Mouse (Mus musculus) erythroblast, embryonic 14.5 days (primary cell): ENCODE results near the gene Vps50.
"Not testable (repeated sequence)": the region's sequence is repeated elsewhere in the genome, so short reads cannot be mapped to it uniquely, and the experiment has no call there.

Experiments
- GATA1 ChIP-seq: IDR thresholded peaks from 2 replicates; pipeline ENCODE4 v1.6.1; 2012; ENCODE audit warnings: low read length, inconsistent platforms, mixed read lengths
- TAL1 ChIP-seq: IDR thresholded peaks from 3 replicates; pipeline ENCODE4 v1.6.1; 2012; ENCODE audit warnings: low read length, inconsistent platforms, mixed read lengths

GRCm38 (mm10) chr6:3552681-3553080 lies 54.5 kb downstream of the Vps50 start:
- TF ChIP-seq TAL1, GATA1: not testable (repeated sequence)
